Mouse (Mus musculus) brain, embryonic 18.5 days (tissue): ENCODE data around the gene Pik3ca.
"Not testable (repeated sequence)": the region's sequence is repeated elsewhere in the genome, so short reads cannot be mapped to it uniquely, and the experiment has no call there.

Source experiments
- DNase-seq: peaks from one replicate; pipeline ENCODE4 v3.0.0-alpha.2; 2012; ENCODE audit warnings: low read depth, low spot score

Gene Pik3ca

DNA sequence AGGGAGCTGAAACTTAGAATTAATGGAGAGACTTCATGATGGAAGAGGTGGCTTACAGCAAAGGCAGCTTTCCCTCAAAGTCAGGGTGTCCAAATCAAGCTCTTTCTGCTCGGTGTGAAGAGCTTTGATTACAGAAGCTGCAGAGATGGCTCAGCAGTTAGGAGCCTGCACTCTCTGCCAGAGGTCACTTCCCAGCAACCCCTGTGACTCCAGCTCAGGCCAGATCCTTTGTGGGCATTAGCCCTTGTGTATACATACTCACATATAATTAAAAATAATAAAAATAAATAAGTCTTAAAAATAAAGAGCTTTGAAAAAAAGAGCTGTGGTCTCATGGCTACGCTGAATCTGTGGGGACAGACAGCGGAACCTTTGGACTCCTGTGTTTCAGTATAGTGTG, 4.1 kb downstream of the Pik3ca start:
- no peak for DNase-seq

DNA sequence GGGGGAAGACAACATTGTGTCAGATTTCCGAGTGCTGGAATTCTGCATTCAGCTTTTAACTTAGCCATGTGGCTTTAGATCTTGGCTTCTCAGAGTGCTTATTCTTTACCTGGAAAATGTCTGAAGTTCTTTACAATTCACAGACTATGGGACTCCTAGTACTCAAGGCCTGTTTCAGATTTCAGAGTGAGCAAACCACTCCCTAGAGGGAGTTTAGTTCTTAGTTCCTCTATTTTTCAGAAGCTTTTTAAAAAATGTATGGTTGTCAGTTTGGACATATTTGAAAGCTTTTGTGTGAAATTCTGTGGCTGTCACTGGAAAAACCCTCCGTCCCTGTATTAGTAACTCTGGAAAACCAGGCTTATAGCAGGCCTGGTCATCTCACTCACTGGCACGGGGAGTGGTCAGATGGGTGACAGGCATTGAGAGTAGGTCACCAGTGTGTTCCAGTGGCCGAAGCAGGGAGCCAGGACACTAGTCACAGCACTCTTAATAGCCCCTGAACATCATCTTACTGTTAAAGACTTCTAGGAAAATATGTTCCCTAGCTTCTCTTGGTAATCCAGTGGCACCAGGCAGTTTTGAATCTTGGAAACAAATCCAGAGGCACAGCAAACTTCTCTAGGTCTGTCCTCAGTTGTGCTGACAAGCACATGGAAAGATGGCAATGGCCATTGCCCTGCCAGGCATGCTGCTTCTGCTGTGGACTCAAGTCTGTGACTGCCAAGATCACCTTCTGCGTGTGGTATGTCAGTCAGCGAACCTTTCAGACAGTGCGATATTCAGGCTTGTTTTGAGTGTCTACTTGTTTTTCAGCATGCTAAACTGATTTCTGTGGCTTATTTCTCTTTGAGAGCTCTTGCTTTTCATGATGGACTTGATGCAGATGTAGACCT, 5.8 kb downstream of the Pik3ca start:
- DNase-seq: no peak

DNA sequence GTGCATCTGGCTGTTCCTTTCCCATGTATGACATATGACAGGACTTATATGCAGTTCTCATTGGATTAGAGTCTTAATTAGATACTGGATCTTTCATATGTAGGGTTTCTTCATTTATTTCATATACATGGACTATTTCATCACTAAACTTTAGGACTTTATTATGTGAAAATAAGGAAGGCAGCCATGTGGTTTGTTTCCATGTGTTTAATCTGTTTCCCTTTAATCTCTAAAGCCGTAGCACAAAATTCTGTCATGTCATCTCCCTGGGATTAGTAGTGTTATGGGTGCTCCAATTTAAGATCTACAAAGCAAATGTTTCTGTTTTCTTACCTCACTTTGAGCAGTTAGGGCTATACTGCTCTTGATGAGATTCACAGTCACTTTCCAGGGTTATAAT, 8.2 kb downstream of the Pik3ca start:
- DNase-seq: no peak

DNA sequence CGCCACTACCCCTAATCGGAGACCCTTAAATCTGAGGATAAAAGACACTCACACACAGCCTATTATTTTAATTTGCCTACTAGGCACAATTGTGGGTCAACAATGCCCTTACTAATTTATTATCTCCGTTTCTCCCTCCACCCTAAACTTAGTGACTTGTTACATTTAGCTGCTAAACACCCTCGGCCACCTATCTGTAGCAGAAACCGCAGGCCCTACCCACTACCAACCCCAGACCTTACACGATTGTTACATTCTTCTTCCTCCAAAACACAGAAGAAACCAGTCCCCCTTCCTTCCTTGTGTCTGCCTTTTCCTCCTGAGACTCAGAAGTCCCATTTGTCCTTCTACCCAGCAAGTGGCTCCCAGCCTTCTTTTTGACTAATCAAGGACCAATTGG, 9.3 kb downstream of the Pik3ca start:
- DNase-seq: no peak

- DNase-seq: no peak
Observed at GRCm38 (mm10) chr3:32408811-32409273, 11.4 kb downstream of the Pik3ca start.

GRCm38 (mm10) chr3:32412502-32413044, 15.1 kb downstream of the Pik3ca start:
- no peak for DNase-seq

DNA sequence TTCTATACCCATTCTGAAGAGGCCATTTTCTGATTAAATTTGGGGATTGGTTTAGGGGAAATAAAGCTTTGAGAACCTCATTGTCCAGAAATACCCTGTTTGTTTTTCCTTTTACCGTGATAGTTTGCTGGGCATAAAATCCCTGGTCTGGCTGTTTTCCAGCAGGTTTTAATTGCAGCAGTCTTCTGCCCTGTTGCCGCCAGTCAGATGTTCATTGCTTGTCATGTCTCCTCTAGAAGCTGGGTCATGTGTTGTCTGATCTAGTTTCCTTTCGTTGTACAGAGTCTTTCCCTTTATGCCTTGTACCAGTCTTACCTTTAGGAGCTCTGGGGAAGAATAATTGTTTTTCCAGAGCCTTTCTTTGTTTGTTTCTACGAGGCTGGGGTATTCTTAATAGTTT, 16.9 kb downstream of the Pik3ca start:
- no peak for DNase-seq

DNA sequence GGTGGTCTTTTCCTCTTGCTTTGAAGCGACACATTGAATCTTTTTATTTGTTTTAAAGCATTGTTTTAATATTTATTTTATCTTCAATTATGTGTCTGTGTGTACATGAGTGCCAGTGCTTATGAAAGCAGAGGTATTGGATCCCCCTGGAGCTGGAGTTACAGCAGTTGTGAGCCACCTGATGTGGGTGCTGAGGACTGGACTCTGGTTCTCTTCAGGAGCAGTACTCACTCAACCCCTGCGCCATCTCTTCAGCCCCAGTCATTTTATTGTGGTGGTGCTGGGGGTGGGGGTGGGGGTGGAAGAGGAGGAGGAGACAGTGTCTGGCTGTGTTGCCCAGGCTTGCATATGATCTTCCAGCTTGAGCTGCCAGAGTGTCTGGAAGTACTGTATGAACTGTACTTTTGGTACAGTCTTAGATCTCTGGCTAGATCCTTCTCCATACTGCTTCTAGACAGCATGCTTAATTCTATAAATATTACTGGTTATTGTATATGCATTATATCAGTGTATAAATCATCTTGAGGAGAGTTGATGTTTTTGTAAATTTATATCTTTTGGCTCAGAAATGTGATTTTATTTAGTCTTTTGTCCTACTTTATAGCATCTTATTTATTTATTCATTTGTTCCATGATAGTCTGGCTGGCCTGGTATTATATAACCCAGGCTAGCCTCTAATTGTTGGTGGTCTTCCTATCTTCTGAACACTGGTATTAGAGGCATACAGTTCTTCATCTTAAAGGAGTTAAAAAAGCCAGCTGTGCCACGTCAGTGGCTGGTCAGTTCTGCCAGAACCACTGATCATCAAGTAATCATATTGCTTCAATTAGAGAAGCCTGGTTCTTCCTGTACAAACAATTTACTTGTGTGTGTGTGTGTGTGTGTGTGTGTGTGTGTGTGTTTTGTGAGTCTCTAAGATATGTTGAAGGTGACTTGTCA, 18.2 kb downstream of the Pik3ca start:
- DNase-seq: no peak

GRCm38 (mm10) chr3:32417751-32418211, 20.3 kb downstream of the Pik3ca start:
- DNase-seq: no peak

DNA sequence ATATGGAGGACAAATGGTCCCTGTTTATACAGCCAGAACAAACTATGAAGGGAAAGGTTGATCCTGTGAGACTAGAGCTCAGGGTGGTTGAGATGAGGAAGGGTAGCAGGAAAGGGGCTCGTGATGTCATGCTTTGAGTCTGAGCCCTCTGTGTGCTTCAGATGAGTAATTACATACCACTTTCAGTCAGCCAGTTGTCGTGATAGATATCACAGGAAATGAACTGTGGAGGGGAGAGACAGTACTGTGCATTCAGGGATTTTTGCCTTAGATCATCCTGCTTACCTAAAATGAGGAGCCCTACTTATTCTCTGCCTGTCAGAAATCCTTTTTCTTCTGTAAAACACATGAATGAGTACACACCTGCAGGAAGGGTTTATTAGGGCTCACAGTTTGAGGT, 22.4 kb downstream of the Pik3ca start:
- DNase-seq: no peak

- DNase-seq: no peak
Observed at GRCm38 (mm10) chr3:32421115-32422054, 23.9 kb downstream of the Pik3ca start.

GRCm38 (mm10) chr3:32427695-32428094, 30.2 kb downstream of the Pik3ca start:
- no peak for DNase-seq

DNA sequence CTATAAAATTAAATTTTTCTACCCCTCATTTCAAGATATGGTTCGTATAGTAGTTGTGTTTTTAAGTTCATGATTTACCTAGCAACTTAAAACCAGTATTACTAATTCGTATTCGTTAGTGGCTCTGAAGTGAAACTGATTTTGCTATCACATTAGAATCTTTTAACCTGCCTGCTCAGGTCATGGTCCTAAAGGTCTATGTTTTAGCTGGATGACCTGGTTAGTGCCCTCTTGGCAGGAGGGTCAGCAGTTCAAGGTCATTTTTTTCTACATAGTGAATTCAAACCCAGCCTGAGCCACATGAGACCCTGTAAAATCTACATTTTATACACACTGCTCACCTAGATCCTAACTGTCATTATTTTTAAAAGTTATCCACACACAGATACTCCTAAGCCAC, 30.9 kb downstream of the Pik3ca start:
- no peak for DNase-seq

- no peak for DNase-seq
Observed at GRCm38 (mm10) chr3:32428921-32429320, 31.4 kb downstream of the Pik3ca start.

DNA sequence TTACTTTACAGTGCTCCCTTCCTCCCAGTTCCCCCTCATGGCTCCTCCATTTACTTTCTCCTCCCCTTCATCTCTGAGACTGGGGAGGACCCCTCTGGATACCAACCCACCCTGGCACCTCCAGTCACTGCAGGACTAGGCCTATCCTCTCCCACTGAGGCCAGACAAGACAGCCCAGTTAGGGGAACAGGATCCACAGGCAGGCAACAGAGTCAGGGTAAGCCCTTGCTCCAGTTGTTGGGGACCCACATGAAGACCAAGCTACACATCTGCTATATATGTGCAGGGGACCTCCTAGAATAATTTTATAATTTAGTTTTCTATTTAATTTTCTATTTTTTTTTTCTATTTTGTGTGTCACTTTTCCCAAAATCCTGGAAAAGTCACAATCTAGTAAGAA, 31.9 kb downstream of the Pik3ca start:
- not testable (repeated sequence) for DNase-seq

DNA sequence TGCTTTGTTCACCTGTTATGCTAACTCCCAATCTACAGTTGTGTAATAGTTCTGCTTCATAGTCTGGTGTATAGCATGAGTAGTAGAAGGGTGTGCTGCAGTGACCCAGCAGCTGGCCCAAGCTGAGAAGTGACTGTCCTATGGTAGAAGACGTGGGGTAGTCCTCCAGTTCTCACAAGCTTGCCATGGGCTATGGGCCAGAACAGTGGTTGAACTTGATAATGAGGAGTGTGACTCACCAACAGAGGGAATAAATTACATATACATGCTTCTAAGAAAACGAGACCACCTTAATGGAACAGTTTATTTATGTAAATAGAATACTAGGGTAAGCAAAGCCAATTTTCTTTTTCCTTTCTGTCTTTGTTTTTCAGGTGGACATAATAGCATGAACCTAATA, 32.9 kb downstream of the Pik3ca start:
- no peak for DNase-seq

DNA sequence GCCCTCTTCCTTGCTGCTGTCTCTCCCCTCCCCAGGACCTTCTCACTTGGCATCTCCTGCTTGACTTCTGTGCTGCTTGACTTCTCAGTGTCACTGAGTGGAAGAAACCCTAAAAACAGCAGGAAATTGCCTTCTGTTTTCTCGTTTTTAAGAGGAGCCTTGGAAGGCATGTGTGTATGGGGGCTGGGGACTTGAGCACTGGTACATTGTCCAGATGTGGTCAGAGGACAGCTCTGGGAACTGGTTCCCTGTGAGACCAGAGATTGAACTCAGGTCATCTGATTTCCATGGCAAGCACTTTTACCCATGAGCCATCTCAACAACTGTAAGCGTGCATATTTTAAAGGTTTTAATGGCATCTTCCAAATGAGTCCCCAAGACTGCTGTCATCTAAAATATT, 36.5 kb downstream of the Pik3ca start:
- DNase-seq: no peak

GRCm38 (mm10) chr3:32436101-32436500, 38.6 kb downstream of the Pik3ca start:
- no peak for DNase-seq

DNA sequence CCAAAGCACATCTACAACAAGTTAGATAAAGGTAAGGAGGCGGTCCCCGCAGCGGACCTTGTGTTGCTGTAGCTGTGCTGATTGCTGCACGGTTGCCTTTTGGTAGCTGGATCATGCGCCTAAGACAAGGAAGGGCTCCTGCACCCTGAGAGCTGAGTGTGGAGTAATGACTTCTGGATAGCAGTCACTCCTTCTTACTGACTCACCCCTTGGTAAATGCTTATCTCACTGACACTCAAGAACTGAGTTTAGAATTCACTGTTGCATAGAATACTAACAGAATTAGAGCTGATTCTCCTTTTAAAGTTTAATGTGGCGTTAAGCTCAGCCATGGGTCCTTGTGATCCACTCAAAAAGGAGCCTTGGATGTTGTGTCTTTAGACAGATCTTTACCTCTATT, 39.8 kb downstream of the Pik3ca start:
- no peak for DNase-seq

GRCm38 (mm10) chr3:32437820-32438219, 40.3 kb downstream of the Pik3ca start:
- DNase-seq: no peak

GRCm38 (mm10) chr3:32438716-32439115, 41.2 kb downstream of the Pik3ca start:
- DNase-seq: no peak
